Mouse (Mus musculus) small intestine, adult 2 months (tissue): ENCODE data around the gene 1700067P10Rik. TPM values are rescaled to one million over a fixed set of nuclear protein-coding genes. Genes with fewer than 3 reads are reported as not detected.

Source experiments
- H3K27ac ChIP-seq: fragments of 200-500 bp; 2 replicates; pipeline ENCODE4 v1.5.1; 2012; ENCODE audit warnings: low read depth, low read length, control low read depth, inconsistent platforms; ENCODE audit not compliant: insufficient read depth
- H3K27me3 ChIP-seq: fragments of 200-500 bp; 2 replicates; pipeline ENCODE4 v1.6.1; 2012; ENCODE audit warnings: mild to moderate bottlenecking, moderate library complexity, low read length, inconsistent platforms; ENCODE audit not compliant: control insufficient read depth, insufficient read depth
- H3K36me3 ChIP-seq: fragments of 200-500 bp; 2 replicates; pipeline ENCODE4 v1.6.1; 2012; ENCODE audit warnings: mild to moderate bottlenecking, low read length, control low read depth, inconsistent platforms; ENCODE audit not compliant: control insufficient read depth, insufficient read depth
- H3K4me1 ChIP-seq: fragments of 200-500 bp; 2 replicates; pipeline ENCODE4 v1.6.1; 2012; ENCODE audit warnings: low read length, inconsistent platforms, mixed read lengths; ENCODE audit not compliant: control insufficient read depth, insufficient read depth, insufficient read length
- H3K4me3 ChIP-seq: fragments of 200-500 bp; 2 replicates; pipeline ENCODE4 v1.5.1; 2012; ENCODE audit warnings: low read depth, mild to moderate bottlenecking, control low read depth, inconsistent platforms, low read length, moderate library complexity
- CTCF ChIP-seq: fragments of 200-500 bp; IDR thresholded peaks from 2 replicates; pipeline ENCODE4 v1.5.1; 2012; ENCODE audit warnings: low read depth, mild to moderate bottlenecking, control low read depth, inconsistent platforms, low read length, moderate library complexity, mixed read lengths; ENCODE audit not compliant: insufficient replicate concordance, insufficient read length; ENCODE audit errors: extremely low read depth
- POLR2A ChIP-seq: fragments of 200-500 bp; IDR thresholded peaks from 2 replicates; pipeline ENCODE4 v1.6.1; 2012; ENCODE audit warnings: low read depth, mild to moderate bottlenecking, control low read depth, inconsistent platforms, low read length, moderate library complexity
- WGBS: fragments of 180-500 bp; shearing (Covaris S2); methylation state at CpG from one replicate; pipeline ENCODE4 v1.1.7; 2018; 5-methylcytosine and 5-hydroxymethylcytosine counted together
- polyA plus RNA-seq: library from polyadenylated mRNA; depleted of rRNA; stranded (reverse); fragments of >200 nt; gene quantifications from 2 replicates; pipeline ENCODE4 v1.2.3, GENCODE M21; 2012; rRNA removed

The 1700067P10Rik gene
- polyA plus RNA-seq, 1 experiment = not detected

DNA sequence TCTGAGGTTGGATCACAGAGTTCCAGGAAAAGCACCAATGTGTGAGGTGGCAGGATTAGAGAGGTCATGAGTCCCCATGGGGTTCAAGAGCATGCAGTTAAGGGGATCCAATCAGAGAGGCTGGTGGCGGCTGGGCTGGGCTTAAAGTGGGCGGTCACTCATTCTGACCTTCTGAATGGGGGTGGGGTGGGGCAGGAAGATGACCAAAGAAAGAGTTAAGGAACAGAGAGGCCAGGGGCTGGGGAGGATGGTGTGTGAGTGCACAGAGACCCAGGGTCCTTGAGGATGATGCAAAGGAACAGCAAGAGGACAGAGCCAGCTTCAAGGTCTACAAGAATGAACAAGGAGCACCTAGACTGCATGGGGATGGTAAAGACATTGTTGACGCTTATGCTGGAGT lies 19.4 kb downstream of the 1700067P10Rik start:
- H3K36me3 ChIP-seq = no peaks in the 10 kb centered on the region
- H3K4me1 ChIP-seq = no peaks in the 10 kb centered on the region
- no peak overlapping the region for H3K27ac ChIP-seq
- H3K27me3 ChIP-seq = no peaks in the 10 kb centered on the region
- WGBS = 81% methylated on average over 3 of the region's 3 CpGs
- H3K4me3 ChIP-seq = no peak overlapping the region
- TF ChIP-seq POLR2A (no peak), CTCF (no peak)

DNA sequence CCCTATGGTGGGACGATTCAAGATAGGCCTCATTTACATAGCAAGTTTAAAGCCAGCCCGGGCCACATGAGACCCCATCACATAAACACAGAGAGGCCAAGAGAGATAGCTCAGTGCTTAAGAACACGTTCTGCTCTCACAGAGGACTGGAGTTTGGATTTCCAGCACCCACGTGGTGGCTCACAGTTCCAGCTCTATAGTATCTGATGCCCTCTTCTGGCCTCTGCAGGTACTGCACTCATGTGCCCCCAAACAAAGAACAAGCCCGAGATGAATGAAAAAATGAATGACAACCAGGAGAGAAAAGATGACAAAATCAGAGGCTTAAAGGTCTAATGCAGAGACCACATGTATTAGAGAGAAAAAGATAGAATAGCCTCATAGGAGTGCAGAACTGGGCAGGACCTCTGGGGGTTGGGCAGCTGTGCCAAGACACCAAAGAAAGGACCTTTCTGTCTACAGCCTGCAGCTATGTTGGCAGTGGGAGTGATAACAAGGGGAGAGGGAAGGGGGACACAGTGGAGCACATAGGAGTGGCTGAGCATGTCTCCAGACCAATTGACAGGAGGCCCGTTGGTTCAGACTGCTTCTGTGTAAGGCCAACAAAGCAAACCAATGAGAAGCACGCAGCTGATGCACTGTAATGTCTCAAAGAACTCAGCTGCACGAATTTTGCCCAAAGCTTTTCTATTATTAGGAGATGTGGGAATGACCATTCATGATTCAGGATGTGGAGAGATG lies 21.6 kb downstream of the 1700067P10Rik start:
- H3K27me3 ChIP-seq = no peaks in the 10 kb centered on the region
- TF ChIP-seq POLR2A (no peak), CTCF (peak; percentile 41; the same call in 1 of the 2 replicates)
- H3K27ac ChIP-seq = no peak overlapping the region
- H3K4me1 ChIP-seq = no peaks in the 10 kb centered on the region
- no peak overlapping the region for H3K4me3 ChIP-seq
- 63% methylated on average over 8 of the region's 8 CpGs for WGBS
- H3K36me3 ChIP-seq = no peaks in the 10 kb centered on the region

DNA sequence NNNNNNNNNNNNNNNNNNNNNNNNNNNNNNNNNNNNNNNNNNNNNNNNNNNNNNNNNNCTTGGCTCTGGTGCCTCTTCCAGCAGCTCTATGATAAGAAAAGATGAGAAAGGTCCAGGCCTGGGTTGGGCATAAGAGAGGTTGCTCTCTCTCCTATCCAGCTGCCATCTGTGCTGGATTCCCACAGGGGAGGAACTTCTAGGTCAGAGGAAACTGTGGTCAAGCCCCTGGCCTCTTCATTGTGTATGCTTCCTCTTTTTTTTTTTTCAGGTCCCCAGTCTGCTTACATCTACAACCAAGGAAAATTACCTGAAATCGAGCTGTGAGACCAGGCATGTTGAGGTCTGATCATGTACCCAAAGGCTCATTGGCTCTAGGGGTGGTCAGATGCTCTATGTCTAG lies 29.5 kb downstream of the 1700067P10Rik start:
- H3K27ac ChIP-seq = no peak overlapping the region
- no peaks in the 10 kb centered on the region for H3K27me3 ChIP-seq
- WGBS = 66% methylated on average over 1 of the region's 1 CpGs
- no peaks in the 10 kb centered on the region for H3K36me3 ChIP-seq
- no peak overlapping the region for H3K4me3 ChIP-seq
- no peak for TF ChIP-seq POLR2A
- TF ChIP-seq CTCF = no peak
- no peaks in the 10 kb centered on the region for H3K4me1 ChIP-seq

DNA sequence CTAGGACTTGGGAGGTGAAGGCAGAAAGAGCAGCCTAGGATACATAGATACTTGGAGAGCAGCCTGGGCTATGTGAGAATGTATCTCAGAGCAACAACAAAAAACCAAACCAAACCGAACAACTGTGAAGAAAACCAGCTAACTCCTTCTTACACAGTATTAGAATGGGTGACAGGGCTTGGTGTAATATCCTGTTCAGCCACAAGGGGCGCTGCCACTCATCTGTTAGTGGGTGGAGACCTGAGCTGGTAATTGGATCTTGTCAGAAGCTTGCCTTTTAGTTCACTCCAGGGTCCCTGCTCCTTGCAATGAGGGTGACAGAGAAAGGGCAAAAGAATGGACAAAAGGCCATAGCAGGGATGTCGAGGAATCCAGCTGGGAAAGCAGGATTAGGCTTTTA lies 30.5 kb downstream of the 1700067P10Rik start:
- Histone ChIP-seq H3K27ac (no peak overlapping the region), H3K4me1 (no peaks in the 10 kb centered on the region), H3K36me3 (no peaks in the 10 kb centered on the region), H3K4me3 (no peak overlapping the region), H3K27me3 (no peaks in the 10 kb centered on the region)
- WGBS = 25% methylated on average over 3 of the region's 3 CpGs
- peak; percentile 82; the same call in 1 of the 2 replicates for TF ChIP-seq CTCF
- TF ChIP-seq POLR2A = no peak

DNA sequence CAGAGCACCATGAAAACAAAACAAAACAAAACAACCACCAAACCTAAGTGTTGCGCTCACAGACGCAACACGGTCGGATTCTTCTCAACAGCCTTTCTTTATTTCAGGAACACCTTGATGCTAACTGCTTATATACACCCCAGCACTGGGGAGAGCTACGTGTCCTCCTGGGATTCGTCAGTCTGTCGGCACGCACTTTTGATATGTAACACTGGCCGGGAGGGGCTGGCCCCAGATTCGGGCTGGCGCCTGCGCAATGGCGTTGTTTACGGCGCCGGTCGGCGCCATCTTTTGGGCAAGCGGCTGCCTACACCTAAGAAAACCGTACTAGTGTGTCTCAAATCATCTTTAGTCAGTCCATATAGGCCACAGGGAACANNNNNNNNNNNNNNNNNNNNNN lies 31.3 kb downstream of the 1700067P10Rik start:
- no peaks in the 10 kb centered on the region for H3K36me3 ChIP-seq
- no peaks in the 10 kb centered on the region for H3K4me1 ChIP-seq
- H3K4me3 ChIP-seq = no peak overlapping the region
- 90% methylated on average over 20 of the region's 20 CpGs for WGBS
- H3K27ac ChIP-seq = no peak overlapping the region
- TF ChIP-seq POLR2A (no peak), CTCF (no peak)
- H3K27me3 ChIP-seq = no peaks in the 10 kb centered on the region

DNA sequence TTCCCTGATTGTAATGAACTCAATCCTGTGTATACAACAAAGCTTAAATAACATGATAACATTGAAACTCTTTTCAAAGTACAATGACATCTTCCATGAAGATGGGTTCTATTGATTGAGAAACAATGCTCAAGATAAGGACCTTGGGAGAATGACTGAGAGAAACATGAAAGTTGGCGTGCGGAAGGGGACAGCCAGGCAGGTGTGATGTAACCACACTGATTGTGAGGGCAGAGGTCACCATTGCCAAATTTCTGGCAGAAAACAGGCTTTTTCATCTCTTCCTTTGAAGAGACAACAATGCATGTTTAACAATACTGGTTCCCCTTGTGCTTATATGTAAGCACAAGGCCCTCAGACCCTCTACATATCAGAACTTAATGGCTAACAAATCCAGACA lies 43.7 kb downstream of the 1700067P10Rik start:
- 74% methylated on average over 2 of the region's 2 CpGs for WGBS
- H3K4me1 ChIP-seq = no peaks in the 10 kb centered on the region
- no peak overlapping the region for H3K27ac ChIP-seq
- H3K4me3 ChIP-seq = no peak overlapping the region
- TF ChIP-seq POLR2A (no peak), CTCF (no peak)
- H3K27me3 ChIP-seq = no peaks in the 10 kb centered on the region
- no peaks in the 10 kb centered on the region for H3K36me3 ChIP-seq

Other genes starting within 250 kb of the 1700067P10Rik start
- 66.9 and 126 TPM in 2 replicates for gene Foxp4, start 164.7 kb upstream of the 1700067P10Rik start, polyA plus RNA-seq
- gene 1700122O11Rik, start 51.0 kb upstream of the 1700067P10Rik start, polyA plus RNA-seq = not detected in 2 replicates
- 0.24 and 0.38 TPM in 2 replicates for gene 9830107B12Rik, start 56.9 kb downstream of the 1700067P10Rik start, polyA plus RNA-seq
- gene A530064D06Rik, start 78.0 kb downstream of the 1700067P10Rik start, polyA plus RNA-seq = 0.39 and 1.2 TPM in 2 replicates
- gene Trem1, start 143.4 kb downstream of the 1700067P10Rik start, polyA plus RNA-seq = 0.11 and 0.19 TPM in 2 replicates
- 0.16 and 0.17 TPM in 2 replicates for gene Trem3, start 158.5 kb downstream of the 1700067P10Rik start, polyA plus RNA-seq
- gene Treml4, start 175.0 kb downstream of the 1700067P10Rik start, polyA plus RNA-seq = 1.6 and 1.7 TPM in 2 replicates
- gene Treml2, start 210.2 kb downstream of the 1700067P10Rik start, polyA plus RNA-seq = 1.2 and 2.4 TPM in 2 replicates
- gene B430306N03Rik, start 226.8 kb downstream of the 1700067P10Rik start, polyA plus RNA-seq = 0.52 and 0.84 TPM in 2 replicates